Mouse (Mus musculus) gastrocnemius, adult 8-10 months (tissue): ENCODE measurements around the gene Itga10. TPM values are rescaled to one million over a fixed set of nuclear protein-coding genes. Genes with fewer than 3 reads are reported as not detected.
"Not testable (repeated sequence)": the region's sequence is repeated elsewhere in the genome, so short reads cannot be mapped to it uniquely, and the experiment has no call there.

Experiments used
- DNase-seq, 2 experiments: peaks; one replicate each; pipeline ENCODE4 v3.0.0; 2022; ENCODE audit warnings: low spot score in 2 of 2
- total RNA-seq, 4 experiments: library from RNA; stranded (reverse); gene quantifications; 2 replicates each; pipeline ENCODE4 v1.2.4; 2022

Gene Itga10
- under 1 TPM; 0.31 to 0.56 (median 0.40) TPM for total RNA-seq

DNA sequence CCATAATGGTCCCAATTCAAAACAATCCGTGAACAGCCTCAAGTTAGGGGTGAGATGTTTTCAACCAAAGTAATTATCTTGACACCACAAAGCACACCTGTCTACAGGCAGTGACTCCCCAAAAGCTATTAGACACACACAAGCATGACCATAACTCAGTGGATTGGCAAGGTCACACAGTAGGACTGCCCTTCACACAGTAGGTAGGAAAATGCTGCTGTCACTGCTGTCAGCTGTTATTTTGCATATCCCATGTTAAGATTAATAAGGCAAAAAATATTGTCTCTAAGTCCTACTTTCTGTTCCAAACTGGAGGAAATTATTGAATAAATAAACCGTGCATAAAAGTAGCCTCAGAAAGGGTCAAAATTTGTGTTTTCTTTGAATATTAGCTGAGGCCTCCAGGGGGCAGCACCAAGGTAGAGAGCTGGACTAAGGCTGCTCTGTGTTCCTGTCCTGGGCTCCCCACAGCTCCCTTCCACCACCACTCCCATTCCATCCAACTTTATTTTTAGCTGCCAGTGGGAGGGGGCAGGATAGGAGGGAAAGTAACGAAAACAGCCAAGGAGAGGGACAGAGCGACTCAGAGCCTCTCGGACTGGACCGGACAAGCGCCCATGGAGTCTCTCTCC is at the start of gene Itga10:
Gene Itga10 (plus strand): TSS at position 567 of the 632 bp plus-strand sequence.
- peak; percentile 18 to 25 for DNase-seq

DNA sequence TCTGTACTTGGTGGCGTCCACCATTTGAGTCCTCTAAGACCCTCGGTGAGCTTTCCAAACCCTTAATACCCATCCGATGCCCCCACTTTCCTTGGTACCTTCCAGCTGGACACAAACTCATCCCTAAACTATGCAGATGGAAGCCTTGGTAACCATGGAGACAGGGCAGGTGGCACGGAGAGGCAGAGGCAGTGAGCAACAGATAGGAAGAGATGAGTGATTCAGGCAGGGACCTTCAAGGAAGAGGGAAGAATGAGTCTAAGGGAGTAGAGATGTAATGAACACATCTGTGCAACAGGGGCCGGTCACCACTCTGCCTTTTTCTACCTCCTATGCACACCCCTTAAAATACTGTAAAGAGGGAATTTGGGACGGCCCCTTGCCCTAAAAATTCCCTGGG is 49.7 kb upstream of the Itga10 start:
- no peak for DNase-seq

- DNase-seq = peak; percentile 37 to 47
Measured at GRCm38 (mm10) chr3:96596228-96596707, 49.1 kb upstream of the Itga10 start, which contains the start of gene Ankrd34a. Gene Ankrd34a, plus strand, starts transcription at chr3:96596636.

- no peak for DNase-seq
Measured at GRCm38 (mm10) chr3:96596855-96597254, 48.5 kb upstream of the Itga10 start.

GRCm38 (mm10) chr3:96597435-96597891 is 47.9 kb upstream of the Itga10 start:
- peak in 1 of 2 experiments; percentile 15 for DNase-seq

GRCm38 (mm10) chr3:96598156-96599068 is 47.0 kb upstream of the Itga10 start:
- DNase-seq = peak; percentile 47 to 59

DNA sequence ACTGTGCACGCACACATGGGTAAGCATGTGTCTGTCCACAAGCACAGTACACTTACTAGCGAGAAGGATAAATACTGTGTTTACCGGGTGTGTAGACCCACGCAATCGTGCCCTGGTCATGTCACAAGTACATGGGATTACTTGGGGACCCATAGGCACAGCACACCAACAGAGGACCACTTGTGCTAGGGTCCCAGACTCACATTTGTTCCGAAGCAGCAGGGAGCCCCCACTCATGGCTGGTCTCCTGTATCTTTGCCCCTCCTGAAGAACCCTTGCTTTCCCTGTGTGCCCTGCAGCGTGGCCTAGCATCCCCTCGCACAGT is 46.4 kb upstream of the Itga10 start:
- DNase-seq = no peak

DNA sequence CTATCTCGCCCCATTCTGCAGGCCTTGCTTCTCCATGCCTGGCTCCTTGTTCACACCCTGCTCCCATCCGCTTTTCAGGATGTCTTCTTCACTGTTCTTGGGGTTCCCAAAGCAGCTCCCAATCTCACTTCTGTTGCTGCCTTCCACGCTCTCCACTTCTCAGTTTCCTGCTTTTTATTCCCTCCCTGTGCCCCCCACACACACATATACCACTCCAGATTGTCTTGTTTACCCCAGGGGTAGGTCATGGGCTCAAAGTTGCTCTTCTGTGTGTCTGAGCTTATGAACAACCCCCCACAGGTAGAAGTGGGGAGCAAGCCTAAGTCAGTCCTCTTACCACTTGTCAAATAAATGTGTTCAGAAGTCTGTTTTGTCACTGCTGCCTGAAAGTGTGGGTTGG is 46.0 kb upstream of the Itga10 start:
- DNase-seq = no peak

DNA sequence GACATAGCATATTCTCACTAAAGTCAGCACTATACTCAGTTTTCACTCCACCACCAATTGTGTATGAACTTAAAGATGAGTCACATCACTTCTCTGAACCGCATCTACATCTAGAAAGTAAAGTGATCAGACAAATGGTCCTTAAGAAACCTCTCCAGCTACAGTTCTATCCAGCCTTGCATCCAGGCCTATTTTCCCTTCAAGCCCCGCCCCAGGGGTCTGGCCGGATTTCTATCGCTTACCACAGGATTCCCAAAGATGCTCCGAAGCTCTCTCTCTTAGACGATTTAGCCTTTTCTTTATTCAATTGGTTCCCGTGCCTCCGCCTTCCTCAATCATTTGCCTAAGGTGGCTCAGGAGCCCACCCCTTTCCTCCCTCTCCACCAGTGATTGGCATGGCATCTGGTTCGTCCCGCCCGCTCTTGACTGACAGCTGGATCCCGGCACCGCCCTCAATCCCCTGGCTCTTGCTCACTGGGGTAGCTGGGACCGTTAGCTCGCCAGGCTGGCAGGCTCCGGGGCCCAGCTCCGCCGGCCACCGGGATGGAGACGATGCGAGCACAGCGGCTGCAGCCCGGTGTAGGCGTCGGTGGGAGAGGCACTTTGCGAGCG is 44.6 kb upstream of the Itga10 start, which contains the start of gene Lix1l:
Gene Lix1l (plus strand): TSS at position 511 of the 612 bp plus-strand sequence.
- peak; percentile 87 to 92 for DNase-seq

- peak; percentile 53 to 60 for DNase-seq
Measured at GRCm38 (mm10) chr3:96601251-96601787, 44.1 kb upstream of the Itga10 start.

DNA sequence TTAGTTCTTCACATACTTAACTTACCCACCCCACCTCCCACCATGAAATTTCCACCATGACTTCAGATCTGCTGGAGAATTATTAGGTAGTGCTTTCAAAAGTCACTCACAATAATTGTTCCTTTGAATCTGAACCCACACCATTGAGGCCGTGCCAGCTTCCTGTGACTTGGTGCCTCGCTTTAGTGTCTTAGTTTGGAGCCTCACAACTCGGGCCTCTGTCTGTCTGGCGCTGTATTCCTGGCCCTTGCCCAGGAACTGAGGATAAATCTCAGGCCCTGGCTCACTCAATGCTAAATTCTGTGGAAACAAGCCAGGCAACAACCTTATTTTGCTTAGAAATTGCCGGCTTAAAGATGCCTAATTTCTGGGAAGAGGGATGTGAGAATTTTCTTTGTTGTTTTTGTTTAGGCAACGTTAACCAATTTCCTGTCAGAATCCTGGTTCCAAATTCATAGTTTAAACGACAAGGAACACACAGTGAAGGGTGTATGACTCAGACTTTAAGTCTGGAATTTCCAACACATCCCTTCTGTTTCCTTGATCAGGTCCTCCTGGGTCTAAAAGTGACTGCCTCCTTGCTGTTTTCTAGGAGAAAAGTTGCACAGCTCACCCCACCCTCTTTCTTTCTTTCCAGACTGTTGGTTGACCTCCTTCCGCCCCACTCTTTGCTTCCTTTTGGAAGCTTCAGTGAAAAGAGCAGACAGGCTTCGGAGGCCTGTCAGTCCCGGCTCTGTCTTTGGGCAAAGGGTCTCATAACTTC is 43.3 kb upstream of the Itga10 start:
- peak in 1 of 2 experiments; percentile 28 for DNase-seq

GRCm38 (mm10) chr3:96602704-96603084 is 42.7 kb upstream of the Itga10 start:
- DNase-seq = no peak

GRCm38 (mm10) chr3:96603311-96603710 is 42.1 kb upstream of the Itga10 start:
- no peak for DNase-seq

DNA sequence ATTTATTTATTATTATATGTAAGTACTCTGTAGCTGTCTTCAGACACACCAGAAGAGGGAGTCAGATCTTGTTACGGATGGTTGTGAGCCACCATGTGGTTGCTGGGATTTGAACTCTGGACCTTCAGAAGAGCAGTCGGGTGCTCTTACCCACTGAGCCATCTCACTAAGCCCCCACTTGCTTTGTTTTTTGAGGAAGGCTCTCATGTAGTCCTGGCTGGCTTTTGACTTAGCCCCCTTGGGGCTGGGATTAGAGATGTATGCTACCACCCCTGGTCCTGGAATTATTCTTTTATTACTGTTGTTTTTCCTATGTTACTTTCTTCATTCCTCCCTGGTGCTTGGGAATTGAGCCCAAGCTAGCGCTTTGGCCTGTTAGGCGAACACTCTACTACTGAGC is 39.4 kb upstream of the Itga10 start:
- not testable (repeated sequence) for DNase-seq

GRCm38 (mm10) chr3:96606618-96607017 is 38.8 kb upstream of the Itga10 start:
- no peak for DNase-seq

DNA sequence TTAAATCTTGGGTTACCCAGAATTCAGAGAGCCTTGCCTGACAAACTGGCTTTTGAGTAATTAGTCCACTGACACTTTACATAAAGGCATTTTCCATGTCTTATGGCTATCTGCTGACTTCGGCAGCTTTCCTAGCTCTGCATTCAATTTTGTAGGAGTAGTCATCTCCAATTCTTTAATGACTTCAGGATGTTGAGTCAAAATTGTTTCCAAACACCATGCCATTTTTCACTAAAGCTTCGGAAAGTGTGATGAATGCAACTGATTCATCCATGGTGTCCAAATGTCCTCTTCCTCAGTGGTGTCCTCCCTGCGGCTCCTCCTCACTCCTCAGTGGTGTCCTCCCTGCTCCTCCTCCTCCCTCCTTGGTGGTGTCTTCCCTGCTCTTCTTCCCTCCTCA is 27.4 kb upstream of the Itga10 start:
- no peak for DNase-seq

DNA sequence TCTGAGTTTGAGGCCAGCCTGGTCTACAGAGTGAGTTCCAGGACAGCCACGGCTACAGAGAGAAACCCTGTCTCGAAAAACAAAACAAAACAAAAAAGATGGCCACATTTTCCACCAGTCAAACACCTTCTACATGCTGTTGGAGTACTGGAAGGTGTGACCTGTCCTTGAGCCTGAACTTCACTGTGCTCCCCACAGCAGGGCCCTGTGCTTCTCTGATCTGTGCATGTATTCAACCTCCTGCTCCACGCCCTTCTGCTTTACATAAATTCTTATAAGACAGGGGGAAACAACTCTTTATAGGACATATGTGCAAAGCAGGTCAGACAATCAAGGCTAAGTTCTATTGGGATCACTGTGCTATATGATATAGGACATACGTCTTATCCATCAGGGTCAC is 22.2 kb upstream of the Itga10 start:
- no peak for DNase-seq

GRCm38 (mm10) chr3:96629729-96630600 is 15.4 kb upstream of the Itga10 start, which contains the start of gene Rbm8a:
Gene Rbm8a, plus strand, starts transcription at chr3:96629933.
- peak; percentile 93 to 94 for DNase-seq

DNA sequence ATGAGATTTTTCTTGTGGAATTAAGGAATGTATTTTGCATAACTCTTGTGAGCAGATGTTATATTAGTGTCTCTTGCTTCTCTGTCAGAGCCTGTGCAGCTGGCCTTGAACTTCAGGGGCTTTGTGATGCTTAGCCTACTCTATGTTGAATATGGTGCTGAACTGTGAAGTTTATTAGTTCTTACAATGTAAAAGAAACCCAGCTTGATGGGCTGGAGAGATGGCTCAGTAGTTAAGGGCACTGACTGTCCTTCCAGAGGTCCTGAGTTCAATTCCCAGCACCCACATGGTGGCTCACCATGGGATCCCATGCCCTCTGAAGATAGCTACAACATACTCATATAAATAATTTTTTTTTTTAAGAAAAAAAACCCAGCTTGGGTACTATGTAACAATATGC is 13.3 kb upstream of the Itga10 start:
- DNase-seq = no peak

- no peak for DNase-seq
Measured at GRCm38 (mm10) chr3:96634015-96634414, 11.4 kb upstream of the Itga10 start.
